In the genomic region with DNA sequence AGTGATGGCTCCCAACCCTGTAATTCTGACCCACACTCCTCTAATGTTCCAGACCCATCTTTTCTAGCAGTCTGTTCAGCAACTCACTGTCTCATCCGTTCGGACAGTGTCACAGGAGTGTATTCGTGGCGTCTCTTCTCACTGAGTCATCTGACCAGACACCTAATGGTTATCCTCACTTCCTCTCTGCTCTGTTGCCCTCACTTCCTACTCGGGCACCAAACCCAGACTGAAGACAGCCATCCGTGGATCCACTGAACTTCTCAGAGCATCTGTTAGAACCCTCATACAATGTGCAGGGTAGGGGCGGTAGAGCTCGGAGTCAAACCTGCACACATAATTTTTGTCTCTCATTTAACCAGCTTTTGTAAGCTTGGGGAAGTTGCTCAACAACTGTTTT, we compare ENCODE assay signal across 10 mouse cellular contexts.
"Had no signal": no experiment of that assay in that cellular context is flagged by ENCODE, and none has a peak within 500 bp of the region (broad histone marks: within the 10 kb centered on the region; RNA-seq: fewer than 3 reads in every experiment).

No protein-coding gene starts in this region.

- ATAC-seq: midbrain, embryonic 16.5 days had no signal

- DNase-seq: kidney, adult 11 months; kidney, adult 9 months; kidney, postnatal 36 days; left cerebral cortex, postnatal 4 days; lung, adult 2 months; lung, postnatal 10 days; right cerebral cortex, adult 18-20 months; right cerebral cortex, postnatal 25 days; thymus, postnatal 4 days had no signal
